Mouse (Mus musculus): ENCODE data around the gene Primpol.

Primpol gene

DNA sequence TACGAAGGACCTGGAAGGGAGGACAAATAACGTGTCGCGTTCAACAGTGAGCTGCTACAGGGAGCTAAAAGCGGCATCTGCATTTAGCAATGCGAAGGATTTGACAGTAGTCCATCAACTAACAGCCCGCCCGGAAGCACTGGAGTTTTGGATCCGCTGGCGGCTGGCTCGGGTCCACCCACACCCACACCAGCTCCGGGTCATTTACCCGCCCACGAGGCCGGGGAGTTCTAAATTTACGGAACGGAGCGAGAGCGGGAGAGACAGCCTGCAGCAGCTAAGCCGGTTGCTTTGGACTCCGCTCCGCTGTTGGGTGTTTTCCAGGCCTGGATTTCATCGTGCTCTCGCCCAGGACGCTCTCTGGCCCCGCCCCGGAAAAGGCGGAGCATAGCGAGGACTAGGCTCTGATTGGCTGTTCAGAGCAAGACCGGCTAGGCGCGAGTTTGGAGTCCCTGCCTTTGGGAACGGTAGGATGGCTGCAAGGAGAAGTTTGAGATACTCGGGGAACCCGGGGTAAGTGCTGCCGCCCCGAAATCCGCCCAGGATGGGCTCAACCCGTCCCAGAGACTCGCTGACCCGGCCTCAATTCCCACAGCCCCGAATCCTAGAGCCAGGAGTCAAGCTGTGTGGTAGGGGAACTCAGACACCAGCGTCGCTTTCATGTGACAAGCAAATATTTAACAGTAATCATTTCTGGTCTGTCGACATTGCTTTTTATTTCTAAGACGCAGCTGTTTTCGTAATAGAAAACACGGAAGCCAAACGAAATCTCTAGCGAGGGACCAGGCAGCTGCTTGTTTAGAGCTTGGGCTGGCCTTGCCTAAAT, 65.2 kb downstream of the Primpol start, which contains the start of gene Cenpu:
Gene Cenpu (plus strand): TSS at position 414 of the 826 bp plus-strand sequence.
- DNase-seq: peak; percentile 100

DNA sequence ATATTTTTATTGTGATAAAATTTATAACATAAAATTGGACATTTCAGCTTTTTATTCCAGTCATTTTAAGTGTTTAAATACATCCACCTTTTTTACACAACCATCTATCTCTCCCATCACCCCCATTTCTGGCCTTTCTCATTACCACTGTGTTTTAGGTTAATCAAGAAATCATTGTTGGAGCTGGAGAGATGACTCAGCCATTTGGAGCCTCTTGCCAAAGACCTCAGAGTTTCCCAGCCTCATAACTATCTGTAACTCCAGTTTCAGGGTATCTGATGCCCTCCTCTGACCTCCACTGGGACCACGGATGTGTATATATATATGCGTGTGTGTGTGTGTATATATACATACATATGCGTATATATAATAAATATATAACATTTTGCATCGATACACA, 66.0 kb downstream of the Primpol start:
- DNase-seq: no peak

DNA sequence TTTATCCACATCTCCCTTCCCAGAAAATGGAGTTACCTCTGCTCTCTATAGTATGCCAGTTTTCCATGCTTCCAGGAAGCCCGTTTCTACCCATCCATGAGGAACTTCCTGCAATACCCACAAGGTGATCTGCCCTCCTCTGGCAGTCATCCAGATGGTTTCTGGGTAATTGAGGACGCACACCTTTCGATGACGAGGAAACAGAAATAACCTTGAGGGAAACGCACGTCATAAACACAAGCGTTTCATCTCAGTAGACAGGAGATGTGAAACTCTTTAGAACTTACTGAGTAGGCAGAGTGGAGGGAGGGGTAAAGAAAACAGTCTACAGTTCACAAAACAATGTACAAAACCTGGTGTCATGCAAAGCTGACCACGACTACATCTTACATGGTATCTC, 67.0 kb downstream of the Primpol start:
- DNase-seq: no peak

DNA sequence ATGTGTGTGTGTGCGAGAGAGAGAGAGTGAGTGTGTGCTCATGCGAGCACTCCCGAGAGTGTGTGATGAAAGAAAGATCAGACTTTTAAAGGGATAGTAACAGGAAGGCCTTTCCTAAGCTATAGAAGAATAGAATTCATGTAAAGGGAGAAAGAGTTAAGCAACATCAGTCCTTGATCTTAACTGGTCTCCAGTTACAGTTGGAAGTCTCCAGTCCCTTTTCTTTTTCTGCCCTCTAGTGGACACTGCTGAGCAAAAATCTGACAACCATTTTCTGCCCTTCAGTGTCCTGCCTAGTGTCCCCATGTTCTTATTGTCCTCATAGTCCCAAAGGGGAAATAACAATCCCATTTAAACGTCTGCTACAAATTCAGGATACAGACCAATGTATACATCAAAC, 69.8 kb downstream of the Primpol start:
- peak in 1 of 2 experiments; percentile 72 for DNase-seq

DNA sequence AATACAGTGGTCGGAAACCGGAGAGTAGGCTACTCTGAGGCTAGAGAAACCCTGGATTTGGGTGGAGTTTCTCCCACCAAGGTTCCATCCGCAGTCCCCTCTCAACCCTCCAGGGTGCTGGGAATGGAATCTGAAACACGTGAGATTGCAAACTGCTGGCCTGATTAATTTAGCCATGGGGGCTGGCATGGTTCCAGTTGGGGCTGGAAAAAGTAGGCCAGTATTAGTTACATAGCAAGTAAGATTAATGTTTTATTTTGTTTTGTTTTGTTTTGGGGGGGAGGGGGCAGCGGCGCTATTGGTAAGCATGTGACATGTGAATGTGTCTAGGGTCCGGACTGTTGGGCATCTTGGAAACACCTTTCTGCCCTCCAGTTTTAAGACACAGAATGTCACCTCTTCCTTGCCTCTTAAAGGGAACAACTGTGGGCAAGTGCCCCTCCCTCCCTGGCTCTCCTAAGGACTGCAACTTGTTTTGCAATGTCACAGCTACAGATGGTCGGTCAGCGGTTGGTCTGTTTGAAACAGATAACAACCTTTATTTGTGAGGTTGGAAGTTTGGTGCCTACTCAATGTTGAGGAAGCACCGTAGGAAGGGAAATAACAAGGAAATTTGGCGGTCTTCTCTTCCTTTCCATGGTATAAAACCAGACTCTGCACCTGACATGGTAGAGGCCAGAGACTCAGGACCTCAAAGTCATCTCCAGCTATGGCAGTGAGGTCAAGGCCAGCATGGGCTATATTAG, 70.4 kb downstream of the Primpol start:
- peak; percentile 40 to 56 for DNase-seq

DNA sequence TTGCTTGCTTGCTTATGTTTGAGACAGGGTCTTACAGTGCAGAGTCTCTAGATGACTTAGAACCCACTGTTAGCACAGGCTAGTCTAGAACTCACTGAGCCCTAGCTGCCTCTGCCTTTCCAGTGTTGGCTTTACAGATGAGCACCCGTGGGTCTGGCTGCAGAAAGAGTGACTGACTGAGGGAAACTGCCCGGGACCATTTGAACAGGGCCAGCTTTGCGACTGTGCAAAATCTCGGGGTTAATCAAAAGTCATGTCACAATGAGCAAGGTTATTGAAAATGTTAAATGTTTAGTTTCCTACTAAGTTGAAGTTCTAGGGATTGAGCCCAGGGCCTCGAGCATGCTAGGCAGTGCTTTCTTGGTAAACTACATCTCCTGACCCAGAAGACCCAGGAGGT, 71.2 kb downstream of the Primpol start:
- no peak for DNase-seq

DNA sequence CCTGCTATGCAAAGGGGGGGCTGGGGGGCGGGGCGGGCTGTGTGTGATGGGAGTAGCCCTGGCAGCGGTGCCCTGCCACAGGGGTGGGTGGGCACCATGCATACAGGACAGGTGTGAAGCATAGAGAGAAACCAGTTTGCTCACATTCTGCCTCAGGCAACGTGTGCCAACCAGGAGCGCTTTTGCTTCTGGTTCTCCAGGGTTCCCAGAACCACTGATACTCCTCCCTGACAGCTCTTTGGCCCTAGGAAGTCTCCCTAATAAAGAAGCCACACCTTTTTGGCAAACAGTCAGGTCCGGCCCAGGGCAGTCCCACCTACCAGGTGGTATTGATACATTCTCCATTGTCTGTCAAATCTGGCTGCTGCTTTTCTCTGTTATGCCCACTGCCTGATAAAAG, 73.3 kb downstream of the Primpol start:
- peak in 1 of 2 experiments; percentile 40 for DNase-seq

DNA sequence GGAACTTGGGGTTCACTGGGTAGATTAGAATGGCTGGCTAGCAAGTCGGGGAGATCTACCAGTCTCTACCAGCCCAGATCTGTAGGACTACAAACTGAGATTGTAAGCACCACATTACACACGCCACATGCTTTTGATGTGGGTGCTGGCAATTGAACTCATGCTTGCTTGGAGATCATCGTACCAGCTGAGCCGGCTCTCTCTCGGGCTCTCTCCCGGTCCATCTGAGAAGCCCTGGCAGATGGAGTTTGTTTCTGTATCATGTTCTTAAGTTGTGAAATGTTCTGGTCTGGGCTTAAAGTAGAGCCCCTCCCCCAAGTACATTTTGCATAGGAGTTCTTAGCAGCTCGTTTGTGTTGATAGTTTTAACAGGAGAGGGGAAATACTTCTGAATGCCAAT, 73.8 kb downstream of the Primpol start:
- DNase-seq: peak; percentile 21 to 69

DNA sequence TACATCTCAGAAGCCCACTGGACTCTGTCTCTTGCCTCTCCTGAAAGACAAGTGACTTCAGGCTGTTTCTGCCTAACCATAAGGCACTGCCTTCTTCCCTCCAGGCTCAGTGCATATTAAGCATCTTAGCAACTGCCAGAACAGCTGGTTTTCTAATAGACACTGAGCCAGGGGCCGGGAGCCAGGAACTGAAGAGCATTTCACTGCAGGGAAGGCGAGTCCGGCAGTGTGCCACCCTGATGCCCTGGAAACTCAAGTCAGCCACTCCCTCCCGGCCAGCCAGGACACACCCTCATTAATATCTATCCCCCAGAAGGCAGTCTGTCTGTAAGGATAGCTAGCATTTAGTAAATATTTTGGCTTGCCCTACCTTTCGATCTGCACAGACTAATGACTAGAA, 77.3 kb downstream of the Primpol start:
- DNase-seq: peak; percentile 43 to 68

DNA sequence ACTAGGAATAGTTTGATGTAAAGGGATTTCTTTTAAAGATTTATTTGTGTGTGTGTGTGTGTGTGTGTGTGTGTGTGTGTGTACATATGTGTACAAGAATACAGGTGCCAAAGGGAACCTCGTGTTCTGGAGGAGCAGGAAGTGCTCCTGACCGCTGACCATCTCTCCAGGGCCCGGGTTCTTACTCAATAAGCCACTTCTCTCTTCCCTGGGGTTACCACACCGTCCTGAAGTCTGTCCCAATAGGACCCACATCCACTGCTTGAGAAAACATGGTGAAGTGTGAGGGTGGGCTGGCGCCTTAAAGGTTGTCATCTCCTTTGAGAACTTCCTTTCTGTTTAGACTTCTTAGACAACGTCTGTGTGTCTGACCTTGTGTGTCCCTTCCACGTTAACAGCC, 83.1 kb downstream of the Primpol start:
- DNase-seq: peak in 1 of 2 experiments; percentile 27

DNA sequence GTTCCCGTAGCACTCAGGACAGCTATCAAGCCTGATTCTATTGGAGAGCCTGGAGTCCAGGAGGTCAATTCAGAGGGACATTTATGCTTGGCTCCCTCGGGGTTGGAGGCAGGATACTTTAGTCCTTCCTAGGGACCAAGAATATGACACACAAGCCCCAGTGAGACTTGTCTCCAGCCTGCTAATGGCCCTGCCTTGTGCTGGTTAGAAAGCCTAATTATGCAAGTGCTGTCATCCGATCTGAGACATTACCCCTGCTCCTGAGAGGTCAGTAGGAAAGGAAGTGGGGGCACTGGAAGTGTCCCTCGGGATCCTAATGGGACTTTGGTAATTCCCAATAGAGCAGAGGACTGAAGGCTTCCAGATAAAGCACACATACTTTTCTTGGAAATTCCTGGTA, 86.5 kb downstream of the Primpol start:
- no peak for DNase-seq

DNA sequence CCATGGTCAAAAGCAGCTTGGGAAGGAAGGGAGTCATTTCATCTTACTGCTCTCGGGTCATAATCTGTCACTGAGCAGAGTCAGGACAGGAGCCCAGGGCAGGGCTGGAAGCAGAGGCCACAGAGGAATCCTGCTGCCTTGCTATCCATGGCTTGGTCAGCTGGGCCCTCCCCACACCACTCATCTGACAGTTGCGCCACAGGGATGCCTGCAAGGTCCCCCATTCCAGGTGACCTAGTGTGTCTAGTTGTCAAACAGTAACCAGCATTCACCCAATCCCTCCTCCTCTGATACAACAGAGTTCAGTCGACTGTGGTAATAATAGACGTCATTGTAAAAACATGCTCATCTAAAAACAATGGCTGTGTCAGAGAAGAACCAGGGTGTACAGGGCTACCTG, 87.5 kb downstream of the Primpol start:
- DNase-seq: no peak

DNA sequence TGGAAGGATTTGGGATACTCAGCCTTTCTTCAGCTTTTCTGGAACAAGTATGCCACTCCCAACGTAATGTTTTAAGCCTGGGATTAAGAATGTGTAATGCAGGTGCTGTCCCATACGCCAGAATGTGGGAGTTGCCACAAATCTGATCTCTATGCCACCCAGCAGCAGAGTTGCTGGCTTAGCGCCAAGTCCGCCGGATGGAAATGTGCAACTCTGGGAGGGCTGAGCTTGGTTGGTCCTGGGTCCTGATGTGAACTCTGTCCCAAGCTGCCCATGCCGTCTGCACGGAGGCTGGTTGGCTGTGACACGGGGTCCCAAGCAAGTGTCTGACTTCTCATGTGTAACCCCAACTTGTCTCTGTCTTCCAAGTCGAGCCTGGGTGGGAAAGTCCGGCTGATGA, 90.2 kb downstream of the Primpol start:
- no peak for DNase-seq

DNA sequence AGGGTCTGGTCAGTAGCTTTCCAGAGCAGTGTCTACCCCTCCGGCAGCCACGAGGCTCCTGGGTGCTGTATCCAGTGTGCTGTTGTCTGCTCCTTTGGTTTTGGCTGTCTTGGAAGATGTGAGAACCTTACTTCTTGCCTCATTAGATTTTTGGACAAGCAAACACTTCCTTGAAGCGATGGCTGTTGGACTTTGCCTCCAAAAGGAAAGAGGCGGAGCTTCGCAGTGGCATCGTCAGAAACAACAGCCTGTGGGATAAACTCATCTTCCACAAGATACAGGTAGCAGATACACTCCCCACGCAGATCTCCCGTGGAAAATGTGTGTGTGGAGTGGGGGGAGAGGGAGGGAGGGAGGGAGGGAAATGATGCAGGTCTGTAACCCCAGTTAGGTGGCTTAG, 90.9 kb downstream of the Primpol start:
- no peak for DNase-seq

All from lung, postnatal 4 days (tissue).